Mouse (Mus musculus) B cell, adult 2 months (primary cell): Measurements from ENCODE around the gene Cacna1e.

Experiments used
- DNase-seq, 2 experiments: peaks; one replicate each; pipeline ENCODE4 v3.0.0; 2022

Cacna1e gene

GRCm38 (mm10) chr1:154779908-154780514, 104.3 kb downstream of the Cacna1e start:
- no peak for DNase-seq

- no peak for DNase-seq
Observed at GRCm38 (mm10) chr1:154776344-154776743, 108.0 kb downstream of the Cacna1e start.

- no peak for DNase-seq
Observed at GRCm38 (mm10) chr1:154774468-154774867, 109.8 kb downstream of the Cacna1e start.

GRCm38 (mm10) chr1:154771111-154771510, 113.2 kb downstream of the Cacna1e start:
- no peak for DNase-seq

- DNase-seq = no peak
Observed at GRCm38 (mm10) chr1:154770542-154770941, 113.8 kb downstream of the Cacna1e start.

- peak; percentile 13 to 23 for DNase-seq
Observed at GRCm38 (mm10) chr1:154763132-154763531, 121.2 kb downstream of the Cacna1e start.

- DNase-seq = no peak
Observed at GRCm38 (mm10) chr1:154752081-154752480, 132.2 kb downstream of the Cacna1e start.

GRCm38 (mm10) chr1:154748531-154748930, 135.8 kb downstream of the Cacna1e start:
- no peak for DNase-seq

- no peak for DNase-seq
Observed at GRCm38 (mm10) chr1:154745241-154745640, 139.1 kb downstream of the Cacna1e start.

- DNase-seq = no peak
Observed at GRCm38 (mm10) chr1:154730411-154730961, 153.8 kb downstream of the Cacna1e start.

GRCm38 (mm10) chr1:154729269-154729980, 154.9 kb downstream of the Cacna1e start:
- peak; percentile 56 to 58 for DNase-seq

GRCm38 (mm10) chr1:154728682-154729081, 155.6 kb downstream of the Cacna1e start:
- no peak for DNase-seq

GRCm38 (mm10) chr1:154727696-154728095, 156.6 kb downstream of the Cacna1e start:
- no peak for DNase-seq

- peak in 1 of 2 experiments; percentile 7 for DNase-seq
Observed at GRCm38 (mm10) chr1:154726361-154727161, 157.7 kb downstream of the Cacna1e start.

GRCm38 (mm10) chr1:154725356-154726320, 158.7 kb downstream of the Cacna1e start:
- no peak for DNase-seq

GRCm38 (mm10) chr1:154723537-154724286, 160.6 kb downstream of the Cacna1e start:
- DNase-seq = no peak

- no peak for DNase-seq
Observed at GRCm38 (mm10) chr1:154723078-154723477, 161.2 kb downstream of the Cacna1e start.

GRCm38 (mm10) chr1:154715596-154715995, 168.7 kb downstream of the Cacna1e start:
- no peak for DNase-seq

- no peak for DNase-seq
Observed at GRCm38 (mm10) chr1:154712747-154713146, 171.6 kb downstream of the Cacna1e start.

- DNase-seq = no peak
Observed at GRCm38 (mm10) chr1:154707584-154708290, 176.6 kb downstream of the Cacna1e start.

GRCm38 (mm10) chr1:154706974-154707373, 177.3 kb downstream of the Cacna1e start:
- no peak for DNase-seq
